Mouse (Mus musculus) spleen, postnatal 14 days (tissue): Measurements from ENCODE around the gene Trim40.

ENCODE experiments used
- DNase-seq, 2 experiments: peaks; one replicate each; pipeline ENCODE4 v3.0.0; 2021 to 2022; ENCODE audit warnings: low spot score in 2 of 2

Trim40 gene

GRCm38 (mm10) chr17:36840961-36841445 is 48.9 kb downstream of the Trim40 start:
- DNase-seq: no peak

GRCm38 (mm10) chr17:36839931-36840330 is 50.0 kb downstream of the Trim40 start:
- no peak for DNase-seq

GRCm38 (mm10) chr17:36839001-36839400 is 50.9 kb downstream of the Trim40 start:
- no peak for DNase-seq

DNA sequence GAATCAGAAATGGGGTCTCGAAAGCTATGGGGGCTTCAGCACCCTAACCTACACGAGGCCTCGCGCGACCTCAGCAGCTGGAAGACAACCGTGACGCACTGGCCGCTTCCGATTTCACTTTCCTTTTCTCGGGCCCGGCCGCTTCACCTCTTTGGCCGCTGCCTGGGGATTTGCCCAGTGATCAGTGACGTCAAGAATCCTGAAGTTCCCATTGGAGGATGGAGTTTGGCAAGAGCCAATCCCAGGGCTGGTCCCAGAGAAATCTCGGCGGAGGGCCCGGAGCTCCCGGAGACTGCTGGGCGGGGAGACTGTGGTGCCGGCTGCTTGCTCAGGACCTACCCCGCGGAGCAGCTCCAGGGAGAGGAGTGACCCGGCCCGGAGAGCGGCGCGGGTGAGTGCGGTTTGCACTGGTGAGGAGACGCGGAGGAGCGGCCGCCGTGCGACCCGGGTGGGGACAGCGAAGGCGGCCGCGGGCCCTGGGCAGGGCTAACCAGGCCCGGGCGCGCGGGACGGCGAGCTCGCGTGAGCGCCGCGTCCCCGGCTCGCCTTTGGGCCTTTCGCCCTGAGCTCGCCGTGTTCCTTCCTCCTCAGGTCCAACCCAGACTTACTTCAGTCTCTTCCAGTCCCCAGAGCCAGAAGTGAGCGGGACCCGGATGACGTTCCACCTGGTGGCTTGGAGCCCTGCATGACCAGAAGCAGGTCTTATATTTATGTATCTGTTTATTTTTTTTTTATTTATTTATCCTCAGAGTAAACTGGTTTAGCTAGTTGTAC is 52.9 kb downstream of the Trim40 start, which contains the start of gene Trim26:
Trim26 (plus strand) TSS at position 261 of the 774 bp plus-strand sequence.
- peak; percentile 93 to 97 for DNase-seq

- no peak for DNase-seq
These were observed 53.5 kb downstream of the Trim40 start for GRCm38 (mm10) chr17:36836427-36836812.

DNA sequence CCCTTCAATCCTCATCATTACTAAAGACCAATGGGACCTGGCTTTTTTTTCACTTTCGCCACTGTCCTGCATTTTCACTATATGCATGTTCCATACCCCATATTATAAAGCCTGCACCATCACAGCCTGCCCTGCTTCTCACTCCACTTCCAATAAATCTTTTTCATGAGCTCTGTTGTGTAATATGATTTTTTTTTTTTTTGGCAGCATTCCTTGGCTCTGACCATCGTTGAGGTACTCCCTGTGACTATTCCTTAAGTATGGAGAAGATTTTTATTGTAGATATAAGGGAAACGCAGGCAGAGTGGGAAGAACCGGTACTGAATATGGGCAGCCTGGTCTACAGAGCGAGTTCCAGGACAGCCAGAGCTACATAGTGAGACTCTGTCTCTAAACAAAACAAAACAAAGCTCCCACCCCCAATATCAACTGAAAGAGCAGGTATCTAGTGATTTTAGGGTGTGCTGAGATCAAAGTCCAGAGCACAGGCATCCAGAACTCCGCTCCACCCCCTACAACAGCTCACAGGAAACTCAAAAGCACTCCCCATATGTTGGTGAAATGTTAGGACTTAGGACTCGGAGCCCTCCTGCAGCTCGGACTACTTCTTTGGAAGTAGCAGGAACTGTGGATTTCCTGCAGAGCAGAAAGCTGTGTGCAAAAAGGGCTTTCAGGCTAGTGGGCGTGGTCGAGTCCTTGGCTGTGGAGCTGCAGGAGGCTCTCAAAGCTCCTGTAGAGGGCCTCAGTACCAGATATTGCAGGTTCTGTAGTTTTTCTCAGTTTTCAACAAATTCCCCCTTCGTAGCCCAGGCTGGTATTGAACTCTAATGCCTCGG is 54.1 kb downstream of the Trim40 start:
- peak in 1 of 2 experiments; percentile 50 for DNase-seq

GRCm38 (mm10) chr17:36832694-36833093 is 57.2 kb downstream of the Trim40 start:
- no peak for DNase-seq
